Mouse (Mus musculus) midbrain, postnatal 0 days (tissue): Measurements from ENCODE around the gene Sprn. TPM values are rescaled to one million over a fixed set of nuclear protein-coding genes. Genes with fewer than 3 reads are reported as not detected.
"Not testable (repeated sequence)": the region's sequence is repeated elsewhere in the genome, so short reads cannot be mapped to it uniquely, and the experiment has no call there.

Source experiments
- ATAC-seq: fragments of 200-750 bp; cut with Nextera tagmentation; 2 replicates; pipeline ENCODE4 v1.8.0; 2017; ENCODE audit warnings: moderate number of reproducible peaks, mild to moderate bottlenecking, moderate TSS enrichment, moderate library complexity; ENCODE audit not compliant: low FRiP score
- DNase-seq: peaks from one replicate; pipeline ENCODE4 v3.0.0-alpha.2; 2015; ENCODE audit warnings: low spot score
- H3K27ac ChIP-seq: fragments of 300-500 bp; sonication (generic); 2 replicates; pipeline ENCODE4 v1.5.1; 2014; ENCODE audit warnings: low read depth, mild to moderate bottlenecking, low read length, mixed read lengths
- H3K27me3 ChIP-seq: fragments of 300-500 bp; sonication (generic); 2 replicates; pipeline ENCODE4 v1.6.1; 2014; ENCODE audit warnings: low read length, control low read depth, mixed read lengths; ENCODE audit not compliant: insufficient read depth
- H3K36me3 ChIP-seq: fragments of 300-500 bp; sonication (generic); 2 replicates; pipeline ENCODE4 v1.6.1; 2014; ENCODE audit warnings: low read length, control low read depth, mixed read lengths; ENCODE audit not compliant: insufficient read depth
- H3K4me1 ChIP-seq: fragments of 300-500 bp; sonication (generic); 2 replicates; pipeline ENCODE4 v1.6.1; 2014; ENCODE audit warnings: mild to moderate bottlenecking, control low read depth, antibody characterized with exemption, low read length, mixed read lengths; ENCODE audit not compliant: insufficient read depth
- H3K4me2 ChIP-seq: fragments of 300-500 bp; sonication (generic); 2 replicates; pipeline ENCODE4 v1.6.1; 2014; ENCODE audit warnings: low read depth, mild to moderate bottlenecking, low read length, mixed read lengths; ENCODE audit not compliant: poor library complexity, severe bottlenecking
- H3K4me3 ChIP-seq: fragments of 300-500 bp; sonication (generic); 2 replicates; pipeline ENCODE4 v1.5.1; 2014; ENCODE audit warnings: low read depth, mild to moderate bottlenecking, low read length, moderate library complexity
- H3K9ac ChIP-seq: fragments of 300-500 bp; sonication (generic); replicated peaks from 2 replicates; pipeline ENCODE4 v1.6.1; 2014; ENCODE audit warnings: mild to moderate bottlenecking, low read length, moderate library complexity, mixed read lengths; ENCODE audit not compliant: poor library complexity, severe bottlenecking
- H3K9me3 ChIP-seq: fragments of 300-500 bp; sonication (generic); 2 replicates; pipeline ENCODE4 v1.6.1; 2016; ENCODE audit warnings: low read length, control low read depth
- CTCF ChIP-seq: IDR thresholded peaks from 2 replicates; pipeline ENCODE4 v1.5.1; 2016; ENCODE audit warnings: antibody characterized with exemption, mild to moderate bottlenecking
- WGBS: fragments of 180-500 bp; shearing (Covaris S2); extraction: QIAGEN DNeasy Blood & Tissue Kit; methylation state at CpG from one replicate; pipeline ENCODE4 v1.1.7; 2014; 5-methylcytosine and 5-hydroxymethylcytosine counted together
- polyA plus RNA-seq: library from polyadenylated mRNA; unstranded; fragments of >200 nt; fragmentation: Nextera tagmentation; extraction: Ambion mirVana; gene quantifications from 2 replicates; pipeline ENCODE4 v1.2.1, GENCODE M21; 2015
- total RNA-seq: library from RNA; depleted of rRNA; stranded (reverse); fragments of >200 nt; gene quantifications from 2 replicates; pipeline ENCODE4 v1.2.3, GENCODE M21; 2014

Sprn gene
- total and polyA plus RNA-seq, 2 experiments from 2014 or later: 34.9 to 70.5 TPM

DNA sequence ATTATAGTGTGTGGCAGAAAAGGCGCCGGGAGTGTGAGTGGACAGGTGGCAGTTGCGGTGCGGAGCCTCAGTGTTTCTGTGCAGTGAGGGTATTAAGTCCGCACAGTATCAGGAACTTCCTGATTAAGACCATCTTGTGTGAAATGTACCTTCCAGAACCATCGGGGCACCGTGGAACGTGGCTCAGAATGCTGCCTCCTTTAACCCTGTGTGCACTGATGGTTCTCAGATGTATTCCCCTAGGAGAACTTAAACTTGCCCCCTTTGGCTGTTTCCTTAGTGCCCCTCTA lies 16.7 kb downstream of the Sprn start:
- Histone ChIP-seq H3K27ac (peak overlapping the region; percentile 89), H3K4me1 (peaks cover 4% of the 10 kb centered on the region), H3K27me3 (no peaks in the 10 kb centered on the region), H3K9me3 (no peaks in the 10 kb centered on the region), H3K4me3 (peak overlapping the region; percentile 63), H3K9ac (peak overlapping the region; percentile 76), H3K36me3 (no peaks in the 10 kb centered on the region), H3K4me2 (peak overlapping the region; percentile 88)
- no peak for TF ChIP-seq CTCF
- under 1% methylated on average over 8 of the region's 8 CpGs for WGBS
- DNase-seq: no peak
- no peak; the same call in 1 of the 2 replicates for ATAC-seq

DNA sequence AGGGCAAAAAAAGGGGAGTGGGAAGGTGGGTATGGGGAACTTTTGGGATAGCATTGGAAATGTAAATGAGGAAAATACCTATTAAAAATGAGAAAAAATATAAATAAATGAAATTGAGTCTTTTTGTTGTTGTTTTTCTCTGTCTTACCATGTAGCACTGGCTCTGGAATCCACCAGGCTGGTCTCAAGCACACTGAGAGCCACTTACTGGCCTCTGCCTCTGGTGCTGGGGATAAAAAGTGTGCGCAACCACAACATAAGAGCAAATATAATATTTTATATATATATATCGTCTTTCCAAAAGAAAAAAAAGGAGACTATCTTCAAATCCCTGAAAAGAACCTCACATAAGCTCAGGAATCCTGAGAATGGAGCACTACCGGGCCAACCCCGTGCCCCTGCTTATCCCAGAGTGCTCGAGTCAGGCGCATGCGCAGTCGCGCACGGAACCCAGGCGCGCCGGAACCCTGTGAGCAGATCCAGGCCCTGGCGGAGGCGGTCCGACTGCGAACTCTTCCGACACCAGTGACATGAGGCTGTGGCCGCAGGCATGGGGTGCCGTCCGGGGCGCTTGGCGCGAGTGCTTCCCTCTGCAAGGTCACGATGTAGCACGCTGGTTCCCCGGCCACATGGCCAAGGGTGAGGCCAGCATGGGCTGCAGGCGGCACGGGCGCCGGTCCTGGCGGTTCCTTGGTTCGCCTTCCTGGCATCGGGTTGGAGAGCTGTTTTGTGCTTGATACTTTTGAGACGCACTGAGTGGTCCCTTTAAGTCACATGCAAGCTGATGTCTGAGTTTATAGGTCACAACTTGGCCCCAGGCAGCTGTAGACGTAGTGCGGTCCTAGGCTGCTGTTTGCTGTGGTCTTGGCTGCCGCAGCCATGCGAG lies 17.3 kb downstream of the Sprn start, which contains the start of gene Mtg1:
Mtg1 (plus strand) TSS at position 430 of the 886 bp plus-strand sequence.
- Histone ChIP-seq H3K9me3 (no peaks in the 10 kb centered on the region), H3K4me3 (peak within 1 kb of the TSS; percentile 63), H3K9ac (peak within 1 kb of the TSS; percentile 76), H3K27me3 (no peaks in the 10 kb centered on the region), H3K4me2 (peak within 1 kb of the TSS; percentile 88), H3K36me3 (no peaks in the 10 kb centered on the region), H3K4me1 (peaks cover 4% of the 10 kb centered on the region), H3K27ac (peak within 1 kb of the TSS; percentile 89)
- TF ChIP-seq CTCF: peak; percentile 24; the same call in 1 of the 2 replicates
- WGBS: 2% methylated on average over 39 of the region's 39 CpGs
- ATAC-seq (peak; percentile 97), DNase-seq (peak; percentile 96)

DNA sequence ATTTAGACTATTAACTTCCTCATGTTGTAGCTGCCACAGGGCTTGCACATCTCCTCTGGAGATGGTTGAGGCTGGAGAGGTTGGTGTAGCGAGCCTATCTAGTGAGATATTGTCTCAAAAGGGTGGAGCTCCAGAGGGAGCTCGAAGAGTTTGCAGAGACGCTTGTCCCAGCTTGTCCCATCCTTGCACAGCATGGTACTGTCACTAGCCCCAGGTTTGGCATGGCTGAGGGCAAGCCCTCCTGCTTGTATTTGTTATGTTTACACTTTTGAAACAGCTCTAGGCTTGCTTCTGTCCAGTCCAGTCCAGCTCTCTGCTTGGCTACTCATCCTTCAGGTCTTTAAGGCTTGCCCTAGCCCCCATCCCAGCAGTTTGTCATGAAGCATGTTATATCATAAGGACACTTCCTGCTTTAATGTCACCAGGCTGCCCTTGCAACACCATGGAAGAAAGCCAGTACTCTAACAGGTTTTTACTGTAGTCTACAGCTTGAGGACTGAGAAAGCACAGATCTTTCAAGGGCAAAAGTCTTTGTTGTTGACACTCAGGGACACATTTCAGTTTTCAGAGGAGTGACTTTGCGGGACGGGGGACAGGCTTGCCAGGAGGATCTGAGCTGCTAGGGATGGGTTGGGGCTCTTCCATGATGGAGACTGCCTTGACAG lies 19.4 kb downstream of the Sprn start:
- ATAC-seq (no peak), DNase-seq (no peak)
- 85% methylated on average over 5 of the region's 5 CpGs for WGBS
- Histone ChIP-seq H3K4me3 (no peak overlapping the region), H3K27ac (no peak overlapping the region), H3K9me3 (no peaks in the 10 kb centered on the region), H3K27me3 (no peaks in the 10 kb centered on the region), H3K4me1 (peaks cover 4% of the 10 kb centered on the region), H3K4me2 (no peak overlapping the region), H3K9ac (no peak overlapping the region), H3K36me3 (no peaks in the 10 kb centered on the region)
- no peak for TF ChIP-seq CTCF

DNA sequence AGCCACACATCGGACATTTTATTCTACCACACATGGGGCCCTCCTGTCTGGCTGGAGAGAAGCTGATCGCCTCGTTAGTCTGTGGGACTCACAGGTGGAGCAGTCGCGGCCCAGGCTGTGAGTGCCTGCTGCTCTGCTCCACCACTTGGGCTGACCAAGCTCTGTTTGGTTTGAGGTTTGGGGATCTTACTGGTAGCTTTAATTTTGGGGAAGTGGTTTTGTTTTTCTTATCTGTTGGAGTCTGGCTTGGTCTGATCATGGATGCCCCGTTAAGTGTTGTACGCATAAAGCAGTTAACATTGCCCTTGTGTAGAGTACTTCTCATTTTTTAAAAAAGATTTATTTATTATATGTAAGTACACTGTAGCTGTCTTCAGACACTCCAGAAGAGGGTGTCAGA lies 20.6 kb downstream of the Sprn start:
- not testable (repeated sequence) for H3K9me3 ChIP-seq, H3K27ac ChIP-seq, H3K27me3 ChIP-seq, H3K9ac ChIP-seq, H3K4me1 ChIP-seq, H3K36me3 ChIP-seq, DNase-seq, H3K4me2 ChIP-seq, ATAC-seq, H3K4me3 ChIP-seq
- 94% methylated on average over 3 of the region's 7 CpGs for WGBS

DNA sequence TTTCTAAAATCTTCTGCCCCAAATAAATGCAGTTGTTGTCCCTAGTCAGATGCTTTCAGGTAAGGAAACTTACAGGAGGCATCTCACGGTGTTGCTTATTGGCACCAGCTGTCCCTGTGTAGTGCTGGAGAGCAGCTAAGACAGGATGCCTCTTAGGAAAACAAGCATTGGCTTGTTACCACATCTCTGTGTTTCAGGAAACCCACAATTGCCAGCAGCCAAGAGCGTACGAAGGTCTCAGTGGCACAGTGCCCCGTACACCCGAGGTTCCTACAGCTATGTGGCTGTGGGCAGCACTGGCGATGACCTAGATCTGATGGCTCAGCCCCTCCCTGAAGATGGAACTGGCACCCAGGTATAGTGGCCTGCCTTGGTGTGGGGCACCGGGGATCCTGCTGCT lies 22.5 kb downstream of the Sprn start:
- not testable (repeated sequence) for H3K4me3 ChIP-seq, H3K9ac ChIP-seq, H3K27ac ChIP-seq, ATAC-seq, H3K4me1 ChIP-seq, H3K36me3 ChIP-seq, H3K4me2 ChIP-seq, H3K27me3 ChIP-seq, DNase-seq, H3K9me3 ChIP-seq
- 89% methylated on average over 7 of the region's 7 CpGs for WGBS

DNA sequence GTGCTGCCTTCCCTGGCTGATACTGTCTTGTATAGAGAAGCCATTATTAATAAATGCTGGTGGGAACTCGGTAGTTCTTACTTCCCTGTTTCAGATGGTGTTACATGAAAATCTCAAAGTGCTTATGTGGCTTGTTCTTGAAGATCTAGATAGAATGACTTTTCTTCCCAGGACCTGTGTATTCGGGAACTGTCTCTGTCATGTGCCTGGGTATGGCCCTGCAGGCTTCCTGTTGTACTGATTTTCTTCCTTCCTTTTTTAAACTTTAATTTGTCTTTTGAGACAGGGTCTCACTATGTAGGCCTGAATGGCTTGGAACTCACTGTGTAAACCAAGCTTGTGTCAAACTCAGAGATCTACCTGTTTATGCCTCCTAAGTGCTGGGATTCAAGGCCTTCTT lies 26.8 kb downstream of the Sprn start:
- no peak for TF ChIP-seq CTCF
- no peak for DNase-seq
- no peak overlapping the region for H3K9ac ChIP-seq
- H3K4me3 ChIP-seq: no peak overlapping the region
- H3K27ac ChIP-seq: no peak overlapping the region
- no peaks in the 10 kb centered on the region for H3K36me3 ChIP-seq
- no peak for ATAC-seq
- 89% methylated on average over 2 of the region's 2 CpGs for WGBS
- H3K9me3 ChIP-seq: no peaks in the 10 kb centered on the region
- H3K27me3 ChIP-seq: no peaks in the 10 kb centered on the region
- peaks cover 5% of the 10 kb centered on the region; the same call in 1 of the 2 replicates for H3K4me1 ChIP-seq
- H3K4me2 ChIP-seq: no peak overlapping the region
